Mouse (Mus musculus) urinary bladder, postnatal 14 days (tissue): ENCODE results near the gene Arsb.
"Not testable (repeated sequence)": the region's sequence is repeated elsewhere in the genome, so short reads cannot be mapped to it uniquely, and the experiment has no call there.

Source experiments
- DNase-seq: peaks from one replicate; pipeline ENCODE4 v3.0.0; 2021; ENCODE audit warnings: low spot score

Arsb gene

GRCm38 (mm10) chr13:93792945-93793642 is 21.7 kb downstream of the Arsb start:
- DNase-seq = no peak

- no peak for DNase-seq
These were observed 22.3 kb downstream of the Arsb start for GRCm38 (mm10) chr13:93793643-93794182.

DNA sequence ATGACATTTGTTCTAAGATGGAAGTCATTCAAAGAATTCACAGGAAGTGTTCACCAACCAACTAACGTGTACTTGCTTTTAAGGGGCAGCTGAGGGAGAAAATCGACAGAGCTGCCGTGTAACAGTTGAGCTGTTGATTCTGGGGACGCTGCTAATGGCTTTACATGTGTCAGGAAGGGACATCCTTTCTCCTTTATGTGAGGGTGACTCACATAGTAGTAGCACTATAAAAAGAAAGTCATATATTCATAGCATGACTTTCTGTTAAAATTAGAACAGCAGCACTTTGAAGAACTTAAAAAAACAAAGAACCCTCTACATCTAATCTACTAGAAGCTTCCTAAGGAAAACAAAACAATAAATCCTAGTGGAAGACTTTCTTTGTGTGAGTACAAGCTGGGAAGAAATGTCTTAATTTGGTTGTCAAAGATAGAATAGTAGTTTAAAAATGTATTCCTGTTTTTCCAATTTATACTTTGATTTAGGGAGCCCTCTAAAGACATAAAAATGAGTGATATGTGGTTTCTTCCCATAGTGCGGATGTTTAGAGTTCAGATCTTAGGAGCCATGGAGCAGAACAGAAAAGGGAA is 25.7 kb downstream of the Arsb start:
- DNase-seq = no peak

- not testable (repeated sequence) for DNase-seq
These were observed 38.9 kb downstream of the Arsb start for GRCm38 (mm10) chr13:93810311-93810710.

- no peak for DNase-seq
These were observed 42.7 kb downstream of the Arsb start for GRCm38 (mm10) chr13:93814081-93814480.

DNA sequence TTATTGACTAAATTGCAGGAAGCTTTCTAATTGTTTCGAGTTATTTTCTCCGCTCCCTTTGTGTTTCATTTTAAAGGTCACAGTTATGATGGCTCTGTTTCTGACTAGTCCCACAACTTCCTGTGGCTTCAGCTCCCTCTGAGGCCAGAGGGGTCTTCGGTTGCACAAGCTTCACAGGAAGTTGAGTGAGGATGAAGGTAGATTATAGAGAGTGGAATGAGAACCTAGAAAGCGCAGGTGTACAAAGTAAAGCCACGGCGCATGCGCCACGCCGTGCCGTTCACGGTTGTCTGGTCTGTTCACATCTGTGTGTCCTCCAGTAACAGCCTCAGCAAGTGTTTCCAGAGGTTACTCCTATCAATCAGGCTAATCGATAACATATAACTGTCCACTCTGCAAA is 43.2 kb downstream of the Arsb start:
- DNase-seq = no peak

- no peak for DNase-seq
These were observed 43.7 kb downstream of the Arsb start for GRCm38 (mm10) chr13:93815128-93815527.

GRCm38 (mm10) chr13:93816127-93816526 is 44.7 kb downstream of the Arsb start:
- no peak for DNase-seq

GRCm38 (mm10) chr13:93816688-93817331 is 45.4 kb downstream of the Arsb start:
- DNase-seq = no peak

DNA sequence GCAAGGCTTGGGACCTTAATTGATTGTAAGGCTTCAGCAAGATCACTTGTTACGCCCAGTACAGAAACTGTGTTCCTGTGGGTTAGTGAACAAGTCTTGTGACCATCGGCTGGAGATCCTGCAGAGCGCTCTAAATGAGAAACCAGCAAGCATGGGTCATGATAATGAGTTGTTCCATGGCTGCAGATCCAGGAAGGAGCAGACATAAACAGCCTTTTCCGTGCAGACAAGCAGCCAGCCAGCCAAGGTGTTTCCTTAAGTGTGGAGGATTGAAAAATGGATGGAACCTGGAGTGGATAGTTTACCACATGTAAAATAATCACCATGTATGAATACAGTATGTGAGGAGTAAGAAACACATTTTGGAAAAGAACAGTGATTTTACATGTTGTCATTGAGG is 48.7 kb downstream of the Arsb start:
- no peak for DNase-seq

DNA sequence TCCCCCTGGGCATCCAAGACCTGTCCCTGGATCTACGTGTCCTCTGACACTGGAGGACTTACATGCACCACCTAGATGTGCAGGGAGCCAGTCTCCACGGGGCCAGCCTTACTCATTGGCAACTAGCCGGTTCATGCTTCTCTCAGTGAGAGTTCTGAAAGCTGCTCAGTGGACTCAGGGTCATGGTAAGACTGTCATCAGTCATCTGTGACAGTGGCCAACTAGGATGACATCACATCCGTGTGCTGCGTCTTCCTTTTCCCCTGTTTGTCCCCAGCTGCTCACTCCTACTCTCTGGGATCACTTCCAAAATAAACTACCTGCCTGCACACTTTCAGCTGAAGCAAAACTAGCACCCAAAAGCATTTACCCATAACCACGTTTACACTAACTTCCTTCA is 50.6 kb downstream of the Arsb start:
- no peak for DNase-seq

GRCm38 (mm10) chr13:93825792-93826558 is 54.5 kb downstream of the Arsb start:
- no peak for DNase-seq

DNA sequence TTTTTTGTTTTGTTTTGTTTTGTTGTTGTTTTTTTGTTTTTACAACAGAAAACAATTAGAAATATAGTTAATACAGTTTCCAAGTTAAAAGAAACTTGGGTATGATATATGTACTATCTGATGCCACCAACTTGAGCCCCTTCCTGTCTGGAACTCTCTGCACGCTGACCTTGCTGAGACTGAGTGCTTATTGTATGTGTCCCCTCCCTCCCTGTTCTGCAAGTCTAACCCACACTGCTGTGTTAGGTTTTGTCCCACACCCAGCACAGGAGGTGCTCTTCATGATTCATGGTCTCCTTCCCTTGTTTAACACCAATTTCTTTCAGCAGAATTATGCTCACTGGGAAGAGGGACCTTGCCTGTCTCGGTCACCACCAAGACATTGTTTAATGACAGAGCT is 56.3 kb downstream of the Arsb start:
- no peak for DNase-seq

DNA sequence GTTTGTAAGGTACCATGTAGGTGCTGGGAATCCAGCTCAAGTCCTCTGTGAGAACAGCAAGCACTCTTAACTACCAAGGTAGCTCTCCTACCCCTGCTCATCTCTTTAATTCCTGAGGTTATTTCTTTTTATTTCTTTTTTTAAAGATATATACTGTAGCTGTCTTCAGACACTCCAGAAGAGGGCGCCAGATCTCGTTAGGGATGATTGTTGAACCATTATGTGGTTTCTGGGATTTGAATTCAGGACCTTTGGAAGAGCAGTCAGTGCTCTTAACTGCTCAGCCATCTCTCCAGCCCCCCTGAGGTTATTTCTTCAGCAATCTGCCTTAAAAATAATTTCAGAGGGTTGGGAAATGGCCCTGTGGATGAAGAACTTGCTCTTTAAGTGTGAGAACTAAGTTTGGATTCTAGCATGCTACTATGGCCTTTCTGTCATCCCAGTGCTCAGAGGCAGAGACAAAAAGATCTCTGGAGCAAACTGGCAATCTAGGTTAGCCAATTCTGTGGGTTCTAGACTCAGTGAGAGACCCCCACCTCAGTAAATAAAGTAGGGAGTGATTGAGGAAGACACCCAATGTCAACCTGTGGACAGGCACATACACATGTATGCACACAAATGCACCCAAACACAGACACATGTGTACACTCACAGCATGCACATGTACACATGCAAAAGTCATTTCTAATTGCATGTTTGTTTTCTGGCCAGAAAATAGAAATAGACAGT is 58.3 kb downstream of the Arsb start:
- no peak for DNase-seq

- DNase-seq = no peak
These were observed 58.8 kb downstream of the Arsb start for GRCm38 (mm10) chr13:93830294-93830645.

DNA sequence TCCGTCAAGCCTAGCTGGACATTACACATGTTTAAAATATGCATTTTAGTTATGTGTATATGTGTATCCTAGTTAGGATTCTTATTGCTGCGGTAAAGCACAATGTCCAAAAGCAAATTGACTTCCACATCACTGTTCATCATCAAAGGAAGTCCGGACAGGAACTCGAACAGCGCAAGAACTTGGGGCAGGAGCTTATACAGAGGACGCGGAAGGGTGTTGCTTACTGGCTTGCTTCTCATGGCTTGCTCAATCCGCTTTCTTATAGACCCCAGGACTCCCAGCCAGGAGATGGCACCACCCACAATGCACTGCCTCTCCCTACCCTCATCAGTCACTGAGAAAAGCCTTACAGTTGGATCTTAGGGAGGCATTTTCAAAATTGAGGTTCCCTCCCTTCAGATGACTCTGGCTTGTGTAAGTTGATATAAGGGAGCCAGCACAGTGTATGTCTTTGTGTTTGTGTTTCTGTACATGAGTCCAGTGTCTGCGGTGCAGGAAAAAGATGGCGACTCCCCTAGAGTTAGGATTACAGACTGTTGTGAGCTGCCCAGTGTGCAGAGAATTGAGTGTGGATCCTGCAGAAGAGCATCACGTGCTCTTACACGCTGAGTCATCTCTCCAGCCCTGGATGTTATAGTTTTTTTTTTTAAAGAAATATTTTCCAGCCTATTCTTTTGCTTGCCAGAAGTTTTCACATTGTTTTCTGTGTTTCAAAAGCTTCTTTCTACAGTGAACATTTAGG is 66.2 kb downstream of the Arsb start:
- no peak for DNase-seq

DNA sequence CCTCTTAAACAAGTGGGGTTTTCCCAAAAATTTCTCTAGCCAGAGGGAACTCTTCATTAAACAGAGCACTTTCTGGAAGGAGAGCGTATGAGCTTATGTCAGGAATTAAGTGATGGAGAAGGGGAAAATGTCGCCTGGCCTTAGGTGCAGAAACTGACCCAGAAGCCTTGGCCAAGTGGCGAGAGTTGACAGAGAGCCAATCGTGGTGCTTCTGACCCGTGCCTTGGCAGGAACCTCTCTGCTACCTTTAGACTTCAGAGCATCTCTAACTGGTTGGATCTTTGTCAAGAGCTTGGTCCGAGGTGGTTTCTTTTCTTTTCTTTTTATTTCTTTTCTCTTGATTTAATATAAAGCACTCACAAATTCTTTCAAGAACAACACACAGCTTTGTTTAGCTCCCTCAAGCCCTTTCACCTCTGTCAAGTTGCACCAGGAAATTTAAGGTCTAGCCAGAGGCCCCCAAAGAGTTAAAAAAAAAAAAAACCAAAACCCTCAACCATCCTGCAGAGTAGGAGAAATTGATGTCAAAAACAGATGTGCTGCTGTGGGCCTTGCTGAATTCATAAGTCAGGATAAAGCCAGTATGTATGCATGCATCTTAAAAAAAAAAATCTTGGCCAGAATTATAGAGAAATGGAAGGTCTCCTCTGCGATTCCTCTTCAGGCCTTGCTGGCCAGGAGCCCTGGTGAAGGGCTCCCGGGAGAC is 67.2 kb downstream of the Arsb start:
- DNase-seq = no peak

GRCm38 (mm10) chr13:93839137-93839630 is 67.8 kb downstream of the Arsb start:
- DNase-seq = no peak

DNA sequence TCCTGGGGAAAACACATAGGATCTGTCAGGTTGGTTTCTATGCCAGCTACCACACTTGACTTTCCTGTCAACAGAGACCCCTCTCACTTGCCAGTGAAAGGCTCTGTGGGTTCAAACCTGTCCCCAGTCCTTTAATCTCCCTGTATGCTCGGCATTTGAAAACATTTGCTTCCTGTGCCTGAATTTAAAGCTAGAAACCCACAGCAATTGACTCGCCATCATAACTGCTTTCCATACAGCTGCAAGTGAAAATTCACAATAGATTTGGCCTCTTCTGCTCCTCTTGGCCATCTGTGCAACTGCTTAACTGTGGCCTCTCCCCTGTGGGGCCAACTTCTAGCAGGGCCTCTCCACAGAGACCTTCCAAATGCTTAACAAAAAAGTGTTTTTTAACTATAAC is 68.3 kb downstream of the Arsb start:
- DNase-seq = no peak

DNA sequence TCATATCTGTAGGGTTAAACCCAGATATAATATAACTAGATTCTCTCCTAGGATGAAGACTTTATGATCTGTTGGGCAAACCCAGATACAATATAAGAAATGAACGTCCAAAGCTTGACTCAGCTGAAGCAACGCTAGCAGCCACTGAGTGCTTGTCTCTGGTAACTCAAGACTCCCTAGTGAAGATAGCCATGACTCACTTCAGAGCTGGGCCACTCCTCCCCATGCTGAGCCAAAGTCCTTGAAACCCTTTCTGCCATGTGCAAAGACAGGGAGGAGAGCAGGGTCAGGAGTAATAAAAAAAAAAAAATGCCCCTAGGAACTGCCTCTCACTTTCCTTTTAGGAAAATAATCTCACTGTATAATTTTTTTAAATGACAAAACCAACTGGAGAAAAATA is 68.7 kb downstream of the Arsb start:
- DNase-seq = no peak
